Mouse (Mus musculus): ENCODE measurements around the gene Cga. TPM values are rescaled to one million over a fixed set of nuclear protein-coding genes. Genes with fewer than 3 reads are reported as not detected.
A peak's percentile ranks its signal among the peaks of the same experiment; 100 is the strongest.

Cga gene
- polyA plus RNA-seq, 1 experiment, result not detected

DNA sequence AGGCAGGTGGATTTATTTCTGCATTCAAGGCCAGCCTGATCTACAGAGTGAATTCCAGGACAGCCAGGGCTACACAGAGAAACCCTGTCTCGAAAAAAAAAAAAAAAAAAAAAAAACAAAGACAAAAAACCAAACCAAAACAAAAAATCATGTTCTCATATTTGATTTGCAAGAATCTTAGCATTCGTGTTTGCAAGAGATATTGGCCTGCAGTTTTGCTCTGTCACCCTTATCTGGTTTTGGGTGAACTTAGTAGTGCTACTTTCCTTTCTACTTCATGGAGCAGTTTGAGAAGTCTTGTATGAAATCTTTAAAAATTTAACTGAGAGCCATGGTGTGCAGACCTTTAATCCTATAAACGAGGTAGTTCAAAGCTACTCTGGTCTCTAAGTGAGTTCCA is 23.8 kb upstream of the Cga start:
- no peak overlapping the region for H3K4me3 ChIP-seq
- TF ChIP-seq CEBPB (IDR thresholded peaks at IDR 0.05; ENCODE audit: insufficient read depth, poor library complexity, severe bottlenecking), result no peak
- TF ChIP-seq REST (IDR thresholded peaks at IDR 0.05; ENCODE audit: insufficient read depth, insufficient read length), result no peak
- no peak for TF ChIP-seq TCF3 (IDR thresholded peaks at IDR 0.05; ENCODE audit: insufficient read length, low read depth)
- no peak for TF ChIP-seq MYOG (IDR thresholded peaks at IDR 0.05; ENCODE audit: control insufficient read depth in 1 of 3, insufficient read depth in 1 of 3, insufficient read length in 2 of 3, low read depth in 2 of 3)
- no peak for TF ChIP-seq E2F4 (IDR thresholded peaks at IDR 0.05; ENCODE audit: insufficient read depth)
- no peak for TF ChIP-seq POLR2AphosphoS2 (IDR thresholded peaks at IDR 0.05; ENCODE audit: insufficient read length, low read depth)
- no peak for TF ChIP-seq USF1 (IDR thresholded peaks at IDR 0.05; ENCODE audit: low read depth)
- H3K36me3 ChIP-seq (ENCODE audit: control insufficient read depth, insufficient read depth), result no peaks in the 10 kb centered on the region
- no peaks in the 10 kb centered on the region for H3K27me3 ChIP-seq (ENCODE audit: control insufficient read depth, insufficient read depth, insufficient read length)
- H3ac ChIP-seq (ENCODE audit: control insufficient read depth, insufficient read length), result no peak overlapping the region
- no peak overlapping the region for H3K4me2 ChIP-seq (ENCODE audit: low read depth)
- peaks cover 100% of the 10 kb centered on the region for H3K79me2 ChIP-seq (ENCODE audit: control insufficient read depth, insufficient read depth)

DNA sequence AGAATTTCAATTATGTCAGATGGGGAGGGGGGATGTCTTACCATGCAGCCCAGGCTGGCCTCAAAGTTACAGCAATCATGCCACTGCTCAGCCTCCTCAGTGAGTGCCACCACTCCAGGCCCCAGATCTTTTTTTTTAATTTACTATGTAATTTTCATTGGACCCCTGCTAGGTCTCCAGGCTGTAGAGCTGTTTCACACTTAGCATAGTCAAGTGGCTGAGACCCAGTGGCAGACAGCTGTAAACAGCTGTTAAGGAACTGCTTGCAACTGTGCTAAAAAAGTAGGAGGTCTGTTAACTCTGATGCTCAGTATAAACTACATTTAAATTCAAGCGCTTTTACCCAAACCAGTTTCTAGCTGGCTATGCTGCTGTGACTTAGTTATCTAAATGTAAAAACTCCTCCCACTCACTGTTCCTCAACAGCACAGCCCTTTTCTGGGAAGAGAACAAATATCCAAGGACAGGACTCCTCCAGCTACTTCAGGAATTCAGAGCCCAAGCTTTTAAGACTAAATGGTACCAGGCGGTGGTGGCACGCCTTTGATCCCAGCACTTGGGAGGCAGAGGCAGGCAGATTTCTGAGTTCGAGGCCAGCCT is 20.6 kb upstream of the Cga start:
- no peaks in the 10 kb centered on the region for H3K36me3 ChIP-seq (ENCODE audit: control insufficient read depth, insufficient read depth)
- H3K79me2 ChIP-seq (ENCODE audit: control insufficient read depth, insufficient read depth), result peaks cover 99% of the 10 kb centered on the region
- no peak overlapping the region for H3ac ChIP-seq (ENCODE audit: control insufficient read depth, insufficient read length)
- no peak overlapping the region for H3K4me3 ChIP-seq
- H3K4me2 ChIP-seq (ENCODE audit: low read depth), result no peak overlapping the region
- no peak for TF ChIP-seq POLR2AphosphoS2 (IDR thresholded peaks at IDR 0.05; ENCODE audit: insufficient read length, low read depth)
- TF ChIP-seq REST (IDR thresholded peaks at IDR 0.05; ENCODE audit: insufficient read depth, insufficient read length), result no peak
- no peak for TF ChIP-seq MYOG (IDR thresholded peaks at IDR 0.05; ENCODE audit: control insufficient read depth in 1 of 3, insufficient read depth in 1 of 3, insufficient read length in 2 of 3, low read depth in 2 of 3)
- no peak for TF ChIP-seq TCF3 (IDR thresholded peaks at IDR 0.05; ENCODE audit: insufficient read length, low read depth)
- no peak for TF ChIP-seq TCF12 (IDR thresholded peaks at IDR 0.05; ENCODE audit: insufficient read depth, poor library complexity, severe bottlenecking)
- no peak for TF ChIP-seq POLR2A (IDR thresholded peaks at IDR 0.05; ENCODE audit: insufficient read length, low read depth)
- TF ChIP-seq E2F4 (IDR thresholded peaks at IDR 0.05; ENCODE audit: insufficient read depth), result no peak
- TF ChIP-seq USF1 (IDR thresholded peaks at IDR 0.05; ENCODE audit: low read depth), result no peak
- no peak for TF ChIP-seq CEBPB (IDR thresholded peaks at IDR 0.05; ENCODE audit: insufficient read depth, poor library complexity, severe bottlenecking)
- no peak for TF ChIP-seq MAX (IDR thresholded peaks at IDR 0.05; ENCODE audit: low read depth)
- TF ChIP-seq MYOD1 (IDR thresholded peaks at IDR 0.05; ENCODE audit: control insufficient read depth in 1 of 3, insufficient read length in 2 of 3, low read depth in 2 of 3), result no peak
- TF ChIP-seq SRF (IDR thresholded peaks at IDR 0.05; ENCODE audit: control insufficient read depth, insufficient read length, low read depth), result no peak
- H3K27me3 ChIP-seq (ENCODE audit: control insufficient read depth, insufficient read depth, insufficient read length), result no peaks in the 10 kb centered on the region

DNA sequence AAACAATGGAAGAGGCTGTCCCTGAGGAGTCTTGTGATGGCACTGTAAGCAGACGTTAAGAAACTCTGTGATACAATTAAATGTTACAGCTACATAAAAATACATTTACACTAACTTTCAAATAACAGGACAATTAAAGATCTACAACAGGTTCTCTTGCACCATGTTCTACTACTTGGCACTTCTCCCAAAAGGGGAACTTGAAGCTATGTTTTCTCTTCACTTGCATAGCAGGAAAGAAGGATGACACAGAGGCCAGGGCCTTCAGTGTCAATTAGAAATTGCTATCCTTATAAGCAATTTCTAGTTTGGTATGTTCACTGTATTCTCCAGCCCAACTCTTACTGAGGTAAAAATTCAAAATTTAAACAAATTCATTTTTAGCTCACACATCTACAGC is 19.3 kb upstream of the Cga start:
- TF ChIP-seq TCF3 (IDR thresholded peaks at IDR 0.05; ENCODE audit: insufficient read length, low read depth) (no peak), MYOG (IDR thresholded peaks at IDR 0.05; ENCODE audit: control insufficient read depth in 1 of 3, insufficient read depth in 1 of 3, insufficient read length in 2 of 3, low read depth in 2 of 3) (no peak), E2F4 (IDR thresholded peaks at IDR 0.05; ENCODE audit: insufficient read depth) (no peak), SRF (IDR thresholded peaks at IDR 0.05; ENCODE audit: control insufficient read depth, insufficient read length, low read depth) (no peak), POLR2A (IDR thresholded peaks at IDR 0.05; ENCODE audit: insufficient read length, low read depth) (no peak), TCF12 (IDR thresholded peaks at IDR 0.05; ENCODE audit: insufficient read depth, poor library complexity, severe bottlenecking) (no peak), USF1 (IDR thresholded peaks at IDR 0.05; ENCODE audit: low read depth) (no peak), MAX (IDR thresholded peaks at IDR 0.05; ENCODE audit: low read depth) (no peak), MYOD1 (IDR thresholded peaks at IDR 0.05; ENCODE audit: control insufficient read depth in 1 of 3, insufficient read length in 2 of 3, low read depth in 2 of 3) (no peak), REST (IDR thresholded peaks at IDR 0.05; ENCODE audit: insufficient read depth, insufficient read length) (no peak), POLR2AphosphoS2 (IDR thresholded peaks at IDR 0.05; ENCODE audit: insufficient read length, low read depth) (no peak)

DNA sequence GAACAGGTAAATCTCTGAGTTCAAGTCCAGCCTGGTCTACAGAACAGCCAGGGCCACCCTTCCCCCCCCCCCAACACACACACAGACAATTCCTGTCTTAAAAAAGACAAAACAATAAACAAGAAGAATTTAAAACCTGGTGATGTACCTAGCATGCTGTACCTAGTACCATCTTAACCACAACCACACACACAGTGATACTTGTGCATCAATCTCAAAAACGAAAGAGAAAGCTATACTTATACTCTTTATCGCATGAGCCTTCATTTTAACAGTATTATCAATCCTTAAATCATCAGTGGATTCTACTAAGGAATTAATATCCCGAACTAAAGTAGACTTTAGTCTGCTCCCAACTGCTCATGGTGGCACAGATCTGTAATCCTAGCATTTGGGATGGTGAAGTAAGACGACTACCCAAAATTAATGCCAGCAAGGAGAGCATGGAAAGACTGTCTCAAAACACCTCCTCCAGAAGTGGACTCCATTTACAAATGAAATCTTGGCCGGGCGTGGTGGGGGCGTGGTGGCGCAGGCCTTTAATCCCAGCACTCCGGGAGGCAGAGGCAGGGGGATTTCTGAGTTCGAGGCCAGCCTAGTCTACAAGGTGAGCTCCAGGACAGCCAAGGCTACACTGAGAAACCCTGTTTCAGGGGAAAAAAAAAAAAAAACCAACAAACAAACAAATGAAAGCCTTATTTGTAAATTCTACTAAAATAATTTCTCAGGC is 12.5 kb upstream of the Cga start:
- peak overlapping the region; percentile 44 for H3K4me3 ChIP-seq
- H3K27me3 ChIP-seq (ENCODE audit: control insufficient read depth, insufficient read depth, insufficient read length), result no peaks in the 10 kb centered on the region
- H3K36me3 ChIP-seq (ENCODE audit: control insufficient read depth, insufficient read depth), result no peaks in the 10 kb centered on the region
- TF ChIP-seq REST (IDR thresholded peaks at IDR 0.05; ENCODE audit: insufficient read depth, insufficient read length), result no peak
- no peak for TF ChIP-seq USF1 (IDR thresholded peaks at IDR 0.05; ENCODE audit: low read depth)
- no peak for TF ChIP-seq POLR2A (IDR thresholded peaks at IDR 0.05; ENCODE audit: insufficient read length, low read depth)
- no peak for TF ChIP-seq SRF (IDR thresholded peaks at IDR 0.05; ENCODE audit: control insufficient read depth, insufficient read length, low read depth)
- no peak for TF ChIP-seq MAX (IDR thresholded peaks at IDR 0.05; ENCODE audit: low read depth)
- TF ChIP-seq MYOG (IDR thresholded peaks at IDR 0.05; ENCODE audit: control insufficient read depth in 1 of 3, insufficient read depth in 1 of 3, insufficient read length in 2 of 3, low read depth in 2 of 3), result no peak
- no peak for TF ChIP-seq CEBPB (IDR thresholded peaks at IDR 0.05; ENCODE audit: insufficient read depth, poor library complexity, severe bottlenecking)
- TF ChIP-seq MYOD1 (IDR thresholded peaks at IDR 0.05; ENCODE audit: control insufficient read depth in 1 of 3, insufficient read length in 2 of 3, low read depth in 2 of 3), result no peak
- no peak for TF ChIP-seq TCF12 (IDR thresholded peaks at IDR 0.05; ENCODE audit: insufficient read depth, poor library complexity, severe bottlenecking)
- no peak for TF ChIP-seq POLR2AphosphoS2 (IDR thresholded peaks at IDR 0.05; ENCODE audit: insufficient read length, low read depth)
- TF ChIP-seq TCF3 (IDR thresholded peaks at IDR 0.05; ENCODE audit: insufficient read length, low read depth), result no peak
- no peak for TF ChIP-seq E2F4 (IDR thresholded peaks at IDR 0.05; ENCODE audit: insufficient read depth)
- no peak overlapping the region for H3ac ChIP-seq (ENCODE audit: control insufficient read depth, insufficient read length)
- H3K79me2 ChIP-seq (ENCODE audit: control insufficient read depth, insufficient read depth), result peaks cover 71% of the 10 kb centered on the region
- H3K4me2 ChIP-seq (ENCODE audit: low read depth), result peak overlapping the region; percentile 91

More for the DNA sequence above, 19.3 kb upstream of the Cga start:
- peaks cover 99% of the 10 kb centered on the region for H3K79me2 ChIP-seq (ENCODE audit: control insufficient read depth, insufficient read depth)
- H3K27me3 ChIP-seq (ENCODE audit: control insufficient read depth, insufficient read depth, insufficient read length), result no peaks in the 10 kb centered on the region
- H3K4me2 ChIP-seq (ENCODE audit: low read depth), result no peak overlapping the region
- no peak overlapping the region for H3K4me3 ChIP-seq
- no peak overlapping the region for H3ac ChIP-seq (ENCODE audit: control insufficient read depth, insufficient read length)
- no peaks in the 10 kb centered on the region for H3K36me3 ChIP-seq (ENCODE audit: control insufficient read depth, insufficient read depth)

All from myocyte (in vitro differentiated cells).